Mouse (Mus musculus): ENCODE data around the gene Cd248.

GRCm38 (mm10) chr19:5108271-5108575 is 40.3 kb downstream of the Cd248 start:
- TF ChIP-seq CTCF (IDR thresholded peaks at IDR 0.05; ENCODE audit: control insufficient read depth, insufficient read depth, low read length) (no peak), POLR2A (IDR thresholded peaks at IDR 0.05; ENCODE audit: borderline replicate concordance, control insufficient read depth, low read depth, low read length) (no peak)
